Mouse (Mus musculus) stomach, embryonic 14.5 days (tissue): Measurements from ENCODE around the gene Ranbp10. TPM values are rescaled to one million over a fixed set of nuclear protein-coding genes. Genes with fewer than 3 reads are reported as not detected.

Experiments used
- ATAC-seq: fragments of 200-750 bp; cut with Nextera tagmentation; 2 replicates; pipeline ENCODE4 v1.8.0; 2017; ENCODE audit warnings: low read depth, moderate TSS enrichment; ENCODE audit not compliant: insufficient number of reproducible peaks, insufficient read depth, low FRiP score
- H3K27ac ChIP-seq: fragments of 300-500 bp; sonication (generic); 2 replicates; pipeline ENCODE4 v1.5.1; 2014; ENCODE audit warnings: mild to moderate bottlenecking, low read length, moderate library complexity, mixed read lengths
- H3K27me3 ChIP-seq: fragments of 300-500 bp; sonication (generic); 2 replicates; pipeline ENCODE4 v1.6.1; 2014; ENCODE audit warnings: low read length, control low read depth, mixed read lengths; ENCODE audit not compliant: control insufficient read depth, insufficient read depth
- H3K36me3 ChIP-seq: fragments of 300-500 bp; sonication (generic); 2 replicates; pipeline ENCODE4 v1.6.1; 2014; ENCODE audit warnings: mild to moderate bottlenecking, control low read depth, low read length, moderate library complexity, mixed read lengths; ENCODE audit not compliant: control insufficient read depth, insufficient read depth
- H3K4me1 ChIP-seq: fragments of 300-500 bp; sonication (generic); 2 replicates; pipeline ENCODE4 v1.6.1; 2014; ENCODE audit warnings: low read length, control low read depth, mixed read lengths; ENCODE audit not compliant: control insufficient read depth, insufficient read depth
- H3K4me2 ChIP-seq: fragments of 300-500 bp; sonication (generic); replicated peaks from 2 replicates; pipeline ENCODE4 v1.6.1; 2014; ENCODE audit warnings: low read depth, low read length, control low read depth
- H3K4me3 ChIP-seq: fragments of 300-500 bp; sonication (generic); 2 replicates; pipeline ENCODE4 v1.5.1; 2014; ENCODE audit warnings: low read depth, low read length, control low read depth
- H3K9ac ChIP-seq: fragments of 300-500 bp; sonication (generic); replicated peaks from 2 replicates; pipeline ENCODE4 v1.6.1; 2014; ENCODE audit warnings: low read depth, mild to moderate bottlenecking, control low read depth, low read length, moderate library complexity, mixed read lengths
- H3K9me3 ChIP-seq: fragments of 300-500 bp; sonication (generic); 2 replicates; pipeline ENCODE4 v1.6.1; 2016; ENCODE audit warnings: low read depth, low read length, control low read depth; ENCODE audit not compliant: control insufficient read depth
- whole genome bisulfite sequencing: fragments of 180-500 bp; shearing (Covaris S2); extraction: QIAGEN DNeasy Blood & Tissue Kit; methylation state at CpG from one replicate; pipeline ENCODE4 v1.1.7; 2014; 5-methylcytosine and 5-hydroxymethylcytosine counted together
- polyA plus RNA-seq: library from polyadenylated mRNA; unstranded; fragments of >200 nt; fragmentation: Nextera tagmentation; extraction: Ambion mirVana; gene quantifications from 2 replicates; pipeline ENCODE4 v1.2.1, GENCODE M21; 2014

The Ranbp10 gene
- polyA plus RNA-seq, 1 experiment from 2014 or later, result 18.4 TPM

DNA sequence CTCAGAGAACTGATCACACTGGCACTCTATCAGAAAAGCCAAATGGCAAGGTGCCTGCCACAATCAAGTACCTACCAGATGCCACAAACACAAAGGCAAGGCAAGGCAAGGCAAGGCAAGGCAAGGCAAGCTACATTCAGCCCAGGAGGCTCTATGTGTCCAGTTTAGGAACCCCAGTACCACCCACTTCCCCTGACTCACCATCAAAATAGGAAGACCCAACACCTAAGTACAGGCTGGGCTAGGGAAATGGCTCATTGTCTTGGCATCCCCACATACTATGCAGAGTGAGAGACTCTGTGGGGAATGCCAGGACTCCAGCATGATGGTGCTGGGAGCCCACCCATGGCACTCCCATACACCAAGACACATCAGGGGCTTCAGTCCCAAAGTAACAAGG, 37.5 kb downstream of the Ranbp10 start:
- Histone ChIP-seq H3K4me1 (no peaks in the 10 kb centered on the region), H3K27me3 (no peaks in the 10 kb centered on the region), H3K9me3 (no peaks in the 10 kb centered on the region), H3K27ac (no peak overlapping the region), H3K36me3 (peaks cover 13% of the 10 kb centered on the region), H3K4me3 (no peak overlapping the region), H3K4me2 (no peak overlapping the region), H3K9ac (no peak overlapping the region)
- no peak for ATAC-seq

DNA sequence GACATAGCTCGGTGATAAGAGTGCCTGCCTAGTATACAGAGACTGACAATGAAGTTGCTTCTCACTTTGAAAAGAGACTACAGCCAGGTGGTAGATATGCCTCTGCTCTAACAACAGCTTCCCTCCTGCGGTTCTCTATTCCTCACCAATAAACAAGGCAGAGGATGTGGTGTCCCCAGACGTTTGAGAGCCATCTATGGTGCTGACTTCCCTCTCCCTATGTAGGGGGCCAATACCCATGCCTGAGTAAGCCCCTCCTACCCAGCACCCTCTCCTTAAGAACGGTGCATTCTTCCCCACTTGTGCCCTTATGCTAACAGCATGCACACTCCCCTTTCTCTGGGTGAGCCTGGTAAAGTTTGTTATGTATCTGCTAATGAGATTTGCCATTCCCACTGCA, 38.2 kb downstream of the Ranbp10 start:
- ATAC-seq, result no peak

DNA sequence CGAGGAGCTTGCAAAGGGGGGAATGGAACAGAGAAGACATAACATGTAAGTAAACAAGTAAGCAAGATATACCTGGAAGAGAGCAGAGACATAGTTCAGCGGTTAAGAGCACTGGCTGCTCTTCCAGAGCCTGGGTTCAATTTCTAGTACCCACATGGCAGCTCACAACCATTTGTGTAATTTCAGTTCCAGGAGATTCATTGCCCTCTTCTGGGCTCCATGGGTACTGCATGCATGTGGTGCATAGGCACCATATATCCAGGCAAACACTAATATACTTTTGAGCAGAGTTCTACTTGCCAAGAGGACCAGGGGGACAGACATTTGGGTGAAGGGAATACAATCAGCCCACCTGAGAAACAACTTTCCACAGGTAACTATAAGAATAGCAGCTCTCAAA, 38.9 kb downstream of the Ranbp10 start:
- ATAC-seq, result no peak; the same call in 1 of the 2 replicates
- 88% methylated on average over 2 of the region's 2 CpGs for WGBS
- no peak overlapping the region for H3K4me3 ChIP-seq
- no peaks in the 10 kb centered on the region for H3K9me3 ChIP-seq
- H3K9ac ChIP-seq, result no peak overlapping the region
- no peak overlapping the region for H3K4me2 ChIP-seq
- no peak overlapping the region for H3K27ac ChIP-seq
- H3K27me3 ChIP-seq, result no peaks in the 10 kb centered on the region
- H3K4me1 ChIP-seq, result no peaks in the 10 kb centered on the region
- peaks cover 13% of the 10 kb centered on the region for H3K36me3 ChIP-seq

More for the DNA sequence above, 38.2 kb downstream of the Ranbp10 start:
- Histone ChIP-seq H3K4me1 (no peaks in the 10 kb centered on the region), H3K36me3 (peaks cover 13% of the 10 kb centered on the region), H3K9me3 (no peaks in the 10 kb centered on the region), H3K27me3 (no peaks in the 10 kb centered on the region), H3K9ac (no peak overlapping the region), H3K27ac (no peak overlapping the region), H3K4me2 (no peak overlapping the region), H3K4me3 (no peak overlapping the region)
- WGBS, result 56% methylated on average over 4 of the region's 4 CpGs

DNA sequence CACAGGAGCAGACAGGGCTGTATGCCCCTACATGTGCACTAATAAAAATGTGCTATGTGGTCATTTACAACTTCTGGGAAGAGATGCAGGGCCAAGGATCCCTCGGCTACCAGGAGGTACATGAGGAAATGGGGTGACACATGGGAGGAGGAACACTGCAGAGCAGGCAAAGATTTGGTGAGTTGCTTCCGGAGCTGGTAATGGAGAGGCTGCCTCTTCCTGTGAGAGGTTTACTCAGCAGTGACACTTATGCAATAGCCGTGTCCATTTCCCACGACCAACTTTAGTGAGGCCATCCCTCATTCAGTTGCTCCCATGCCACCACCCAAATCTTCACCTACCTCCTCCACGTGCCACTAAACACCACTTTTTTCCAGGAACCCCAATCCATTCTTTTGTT, 46.9 kb downstream of the Ranbp10 start:
- no peaks in the 10 kb centered on the region for H3K4me1 ChIP-seq
- no peak overlapping the region for H3K9ac ChIP-seq
- no peak overlapping the region for H3K4me3 ChIP-seq
- 91% methylated on average over 5 of the region's 5 CpGs for WGBS
- H3K4me2 ChIP-seq, result no peak overlapping the region
- no peaks in the 10 kb centered on the region for H3K27me3 ChIP-seq
- no peak overlapping the region for H3K27ac ChIP-seq
- H3K36me3 ChIP-seq, result peaks cover 37% of the 10 kb centered on the region
- ATAC-seq, result no peak
- no peaks in the 10 kb centered on the region for H3K9me3 ChIP-seq

DNA sequence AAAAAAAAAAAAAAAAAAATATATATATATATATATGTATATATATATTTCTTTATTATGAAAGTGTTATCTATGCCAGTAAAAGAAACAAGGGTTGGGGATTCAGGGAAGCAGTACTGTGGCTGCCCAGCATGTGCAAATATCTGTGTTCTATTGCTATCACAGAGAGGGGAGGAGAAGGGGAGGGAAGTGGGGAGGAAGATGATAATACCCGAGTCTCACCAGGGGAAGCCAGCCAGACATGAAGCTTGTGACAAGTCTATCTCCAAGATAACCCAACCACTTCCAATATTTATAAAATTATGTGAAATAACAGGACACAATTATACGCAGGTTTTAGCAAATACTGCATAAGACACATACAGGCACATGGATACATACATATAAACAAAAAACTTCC, 49.3 kb downstream of the Ranbp10 start:
- H3K4me2 ChIP-seq, result no peak overlapping the region
- no peaks in the 10 kb centered on the region for H3K4me1 ChIP-seq
- peaks cover 61% of the 10 kb centered on the region for H3K36me3 ChIP-seq
- no peak for ATAC-seq
- H3K27me3 ChIP-seq, result no peaks in the 10 kb centered on the region
- H3K9me3 ChIP-seq, result no peaks in the 10 kb centered on the region
- 84% methylated on average over 2 of the region's 2 CpGs for WGBS
- H3K27ac ChIP-seq, result no peak overlapping the region
- H3K9ac ChIP-seq, result no peak overlapping the region
- H3K4me3 ChIP-seq, result no peak overlapping the region

DNA sequence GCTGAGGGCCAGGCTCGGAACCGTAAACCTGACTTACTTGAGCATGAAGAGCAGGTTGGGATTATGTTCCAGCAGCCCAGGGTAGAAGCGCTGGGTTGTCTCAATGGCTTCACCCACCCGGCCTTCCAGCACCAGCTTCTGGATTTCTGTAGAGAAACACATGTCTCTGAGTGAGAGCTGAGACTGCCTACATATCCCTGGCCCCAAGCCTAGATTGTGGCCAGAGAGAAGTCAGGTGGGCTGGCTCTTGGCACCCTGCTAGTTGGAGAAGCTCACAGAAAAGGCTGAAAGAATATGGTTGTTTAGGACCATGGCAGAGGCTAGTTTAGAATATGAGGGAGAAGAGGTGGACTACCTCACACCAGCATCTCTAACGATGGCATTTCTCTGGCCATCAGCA, 52.7 kb downstream of the Ranbp10 start:
- H3K4me1 ChIP-seq, result no peaks in the 10 kb centered on the region
- no peak overlapping the region for H3K9ac ChIP-seq
- H3K4me2 ChIP-seq, result no peak overlapping the region
- H3K4me3 ChIP-seq, result no peak overlapping the region
- no peak for ATAC-seq
- H3K27ac ChIP-seq, result no peak overlapping the region
- no peaks in the 10 kb centered on the region for H3K9me3 ChIP-seq
- peaks cover 72% of the 10 kb centered on the region for H3K36me3 ChIP-seq
- 95% methylated on average over 5 of the region's 5 CpGs for WGBS
- H3K27me3 ChIP-seq, result no peaks in the 10 kb centered on the region

DNA sequence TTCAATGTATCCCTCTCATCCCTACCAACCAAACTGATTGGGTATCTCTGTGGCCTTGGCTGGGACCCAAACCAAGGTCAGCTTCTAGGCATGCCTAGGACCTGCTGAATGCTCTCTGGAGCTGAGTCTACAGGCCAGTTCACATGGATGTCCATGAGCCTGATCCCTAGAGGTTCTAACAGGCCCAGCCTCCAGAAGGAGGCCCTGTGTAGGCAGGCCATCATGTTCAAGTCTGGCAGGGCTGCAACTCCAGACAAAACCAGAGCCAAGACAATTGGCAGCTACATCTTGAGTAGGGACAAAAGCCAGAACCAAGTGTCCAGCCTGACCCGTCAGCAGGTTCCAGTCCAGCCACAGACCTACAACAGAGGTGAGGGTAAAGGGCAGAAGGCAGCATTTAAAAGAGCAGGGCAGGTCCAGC, 53.7 kb downstream of the Ranbp10 start:
- H3K4me1 ChIP-seq, result no peaks in the 10 kb centered on the region
- H3K27me3 ChIP-seq, result no peaks in the 10 kb centered on the region
- H3K27ac ChIP-seq, result no peak overlapping the region
- no peak overlapping the region for H3K4me3 ChIP-seq
- H3K4me2 ChIP-seq, result no peak overlapping the region
- peaks cover 78% of the 10 kb centered on the region for H3K36me3 ChIP-seq
- no peaks in the 10 kb centered on the region for H3K9me3 ChIP-seq
- H3K9ac ChIP-seq, result no peak overlapping the region
- ATAC-seq, result no peak
- 91% methylated on average over 1 of the region's 1 CpGs for WGBS

DNA sequence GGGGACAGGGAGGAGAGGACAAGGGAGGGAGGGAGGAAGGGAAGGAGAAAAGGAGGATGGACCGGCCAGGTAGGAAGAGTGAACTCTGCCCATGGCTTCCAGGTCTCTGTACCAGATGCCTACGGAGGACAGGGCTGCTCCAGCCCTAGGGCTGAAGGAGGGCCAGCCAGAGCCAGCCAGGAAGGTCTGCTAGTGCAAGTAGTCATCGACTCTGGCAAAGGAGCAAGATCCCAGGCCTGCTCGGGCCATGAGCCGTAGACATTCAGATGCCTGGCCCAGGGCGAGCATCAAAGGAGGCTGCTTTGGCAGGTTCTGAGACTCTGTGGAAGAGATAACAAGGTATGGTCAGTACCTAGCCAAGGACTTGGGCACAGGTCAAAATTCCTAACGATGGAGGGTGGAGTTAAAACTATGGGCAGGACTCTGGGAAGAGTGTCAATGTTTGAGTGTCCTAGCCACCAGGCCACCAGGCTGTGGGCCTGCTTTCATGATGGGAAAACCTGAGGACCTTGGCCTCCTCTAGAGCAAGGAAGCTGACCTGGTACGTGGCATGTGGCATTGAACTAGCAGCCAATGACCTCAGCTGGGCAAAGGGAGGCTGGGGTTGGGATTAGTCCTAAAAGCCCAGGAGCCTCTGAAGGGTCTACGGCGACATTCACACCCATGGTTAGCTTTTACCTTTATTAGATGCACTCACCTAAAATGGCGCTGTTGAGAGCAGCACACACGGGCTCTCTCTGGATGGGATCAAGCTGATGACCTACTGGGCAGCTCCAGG, 55.6 kb downstream of the Ranbp10 start:
- no peak overlapping the region for H3K4me2 ChIP-seq
- peaks cover 70% of the 10 kb centered on the region for H3K36me3 ChIP-seq
- no peaks in the 10 kb centered on the region for H3K9me3 ChIP-seq
- no peak for ATAC-seq
- no peaks in the 10 kb centered on the region for H3K4me1 ChIP-seq
- H3K27me3 ChIP-seq, result no peaks in the 10 kb centered on the region
- 89% methylated on average over 12 of the region's 12 CpGs for WGBS
- no peak overlapping the region for H3K27ac ChIP-seq
- H3K4me3 ChIP-seq, result no peak overlapping the region
- no peak overlapping the region for H3K9ac ChIP-seq

DNA sequence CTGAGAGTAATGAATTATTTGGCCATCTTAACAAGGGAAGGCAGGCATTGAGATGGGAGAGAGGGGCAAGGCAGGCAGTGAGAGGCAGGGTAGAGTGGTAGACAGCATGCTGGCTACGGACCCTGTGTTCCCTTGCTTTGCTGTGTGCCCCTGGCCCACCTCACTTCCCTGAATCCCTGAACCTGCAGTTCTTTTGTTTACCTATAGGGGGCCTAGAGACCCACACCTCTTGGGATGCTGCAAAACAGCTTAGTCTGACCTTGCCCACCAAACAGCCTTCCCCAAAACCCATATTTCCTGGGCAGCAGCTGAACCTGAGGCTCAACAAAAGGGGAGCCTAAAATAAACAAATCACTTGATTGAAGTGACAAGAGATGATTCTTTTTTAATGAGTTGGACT, 56.5 kb downstream of the Ranbp10 start:
- no peak overlapping the region for H3K27ac ChIP-seq
- peaks cover 64% of the 10 kb centered on the region for H3K36me3 ChIP-seq
- 81% methylated on average over 1 of the region's 1 CpGs for WGBS
- H3K9me3 ChIP-seq, result no peaks in the 10 kb centered on the region
- H3K9ac ChIP-seq, result no peak overlapping the region
- ATAC-seq, result no peak
- no peak overlapping the region for H3K4me3 ChIP-seq
- H3K27me3 ChIP-seq, result no peaks in the 10 kb centered on the region
- no peaks in the 10 kb centered on the region for H3K4me1 ChIP-seq
- no peak overlapping the region for H3K4me2 ChIP-seq
